Mouse (Mus musculus): ENCODE data around the gene Emilin1.
"Not testable (repeated sequence)": the region's sequence is repeated elsewhere in the genome, so short reads cannot be mapped to it uniquely, and the experiment has no call there.

Emilin1 gene

GRCm38 (mm10) chr5:30913060-30913841 is at the start of gene Emilin1:
TSS of gene Emilin1 (plus strand) at chr5:30913402.
- peak; percentile 97 for DNase-seq (ENCODE audit: low read depth)

- DNase-seq (ENCODE audit: low read depth): no peak
These were observed 49.4 kb upstream of the Emilin1 start for GRCm38 (mm10) chr5:30863852-30864251.

- DNase-seq (ENCODE audit: low read depth): no peak
These were observed 48.9 kb upstream of the Emilin1 start for GRCm38 (mm10) chr5:30864322-30864721.

- no peak for DNase-seq (ENCODE audit: low read depth)
These were observed 46.3 kb upstream of the Emilin1 start for GRCm38 (mm10) chr5:30866871-30867270.

GRCm38 (mm10) chr5:30867712-30868111 is 45.5 kb upstream of the Emilin1 start, which contains the start of gene Tmem214:
TSS of gene Tmem214 (plus strand) at chr5:30868012.
- no peak for DNase-seq (ENCODE audit: low read depth)

- DNase-seq (ENCODE audit: low read depth): peak; percentile 56
These were observed 44.2 kb upstream of the Emilin1 start for GRCm38 (mm10) chr5:30868981-30869380.

GRCm38 (mm10) chr5:30869405-30870130 is 43.6 kb upstream of the Emilin1 start:
- peak; percentile 94 for DNase-seq (ENCODE audit: low read depth)

GRCm38 (mm10) chr5:30870131-30870406 is 43.1 kb upstream of the Emilin1 start:
- DNase-seq (ENCODE audit: low read depth): no peak

GRCm38 (mm10) chr5:30872574-30872973 is 40.6 kb upstream of the Emilin1 start:
- no peak for DNase-seq (ENCODE audit: low read depth)

- DNase-seq (ENCODE audit: low read depth): no peak
These were observed 38.8 kb upstream of the Emilin1 start for GRCm38 (mm10) chr5:30874365-30874764.

- peak; percentile 60 for DNase-seq (ENCODE audit: low read depth)
These were observed 34.6 kb upstream of the Emilin1 start for GRCm38 (mm10) chr5:30878616-30879015.

- DNase-seq (ENCODE audit: low read depth): peak; percentile 74
These were observed 33.8 kb upstream of the Emilin1 start for GRCm38 (mm10) chr5:30879347-30879943.

GRCm38 (mm10) chr5:30881839-30882238 is 31.4 kb upstream of the Emilin1 start:
- DNase-seq (ENCODE audit: low read depth): not testable (repeated sequence)

- DNase-seq (ENCODE audit: low read depth): no peak
These were observed 27.0 kb upstream of the Emilin1 start for GRCm38 (mm10) chr5:30886209-30886608.

GRCm38 (mm10) chr5:30886731-30887130 is 26.5 kb upstream of the Emilin1 start:
- DNase-seq (ENCODE audit: low read depth): no peak

GRCm38 (mm10) chr5:30887331-30887761 is 25.9 kb upstream of the Emilin1 start:
- DNase-seq (ENCODE audit: low read depth): peak; percentile 69

- peak; percentile 97 for DNase-seq (ENCODE audit: low read depth)
These were observed 25.3 kb upstream of the Emilin1 start for GRCm38 (mm10) chr5:30887858-30888336.

GRCm38 (mm10) chr5:30888337-30889087 is 24.7 kb upstream of the Emilin1 start, which contains the start of gene Agbl5:
TSS of gene Agbl5 (plus strand) at chr5:30888694.
- peak; percentile 95 for DNase-seq (ENCODE audit: low read depth)

GRCm38 (mm10) chr5:30889088-30889754 is 24.0 kb upstream of the Emilin1 start:
- no peak for DNase-seq (ENCODE audit: low read depth)

- DNase-seq (ENCODE audit: low read depth): no peak
These were observed 22.8 kb upstream of the Emilin1 start for GRCm38 (mm10) chr5:30890375-30890774.

GRCm38 (mm10) chr5:30901860-30902259 is 11.3 kb upstream of the Emilin1 start:
- DNase-seq (ENCODE audit: low read depth): peak; percentile 93
